Comparison of ENCODE assay signal across 8 mouse cellular contexts in the genomic region with DNA sequence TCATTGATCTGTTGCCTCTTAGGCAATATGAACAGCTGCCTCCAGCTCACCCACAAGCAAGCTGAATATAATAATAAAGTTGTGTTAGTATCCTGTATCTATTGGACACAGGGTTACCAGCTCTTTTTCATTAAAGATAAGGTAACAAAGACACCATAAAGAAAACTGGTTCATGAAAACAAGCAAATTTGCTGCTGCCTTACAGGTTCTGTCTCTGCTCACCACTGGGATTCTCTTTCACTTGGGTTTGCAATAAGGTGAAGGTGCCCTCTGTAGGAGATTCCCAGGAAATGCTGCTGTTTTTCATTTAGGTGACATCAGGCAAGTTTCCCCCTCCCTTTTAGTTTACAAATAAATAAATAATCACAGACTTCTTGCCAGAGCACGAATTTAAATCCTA. TPM values are rescaled to one million over a fixed set of nuclear protein-coding genes. Genes with fewer than 3 reads are reported as not detected.
DNase-seq lines count a peak whose midpoint lies in the region; ATAC-seq lines count a peak whose summit lies in the region.

No protein-coding gene starts in this region.

- H3K4me1 ChIP-seq in heart, embryonic 13.5 days = no peaks in the 10 kb centered on the region
- no peaks in the 10 kb centered on the region for H3K4me1 ChIP-seq in heart, embryonic 11.5 days (ENCODE audit: control insufficient read depth, insufficient read depth, low read length)
- no peaks in the 10 kb centered on the region for H3K4me1 ChIP-seq in neural tube, embryonic 12.5 days
- H3K4me1 ChIP-seq in limb, embryonic 12.5 days (replicated peaks) = no peaks in the 10 kb centered on the region

- no peak overlapping the region for H3K9ac ChIP-seq in heart, embryonic 13.5 days
- H3K9ac ChIP-seq in heart, embryonic 11.5 days (ENCODE audit: low read depth, low read length) = no peak overlapping the region
- H3K9ac ChIP-seq in neural tube, embryonic 12.5 days = no peak overlapping the region
- H3K9ac ChIP-seq in limb, embryonic 12.5 days (replicated peaks) = no peak overlapping the region

- H3K27ac ChIP-seq in heart, embryonic 13.5 days (replicated peaks) = no peak overlapping the region
- H3K27ac ChIP-seq in heart, embryonic 11.5 days (ENCODE audit: low read depth, low read length) = no peak overlapping the region
- H3K27ac ChIP-seq in neural tube, embryonic 12.5 days = no peak overlapping the region
- H3K27ac ChIP-seq in limb, embryonic 12.5 days = no peak overlapping the region

- no peak for DNase-seq in neural tube, embryonic 10.5 days (ENCODE audit: extremely low spot score, low spot score)
- no peak for DNase-seq in testis, postnatal 10 days (ENCODE audit: low spot score)
- DNase-seq in thymus, postnatal 25 days = no peak

- H3K9me3 ChIP-seq in heart, embryonic 13.5 days = no peaks in the 10 kb centered on the region
- no peaks in the 10 kb centered on the region for H3K9me3 ChIP-seq in heart, embryonic 11.5 days (replicated peaks; ENCODE audit: control insufficient read depth, low read length)
- H3K9me3 ChIP-seq in neural tube, embryonic 12.5 days = no peaks in the 10 kb centered on the region
- no peaks in the 10 kb centered on the region for H3K9me3 ChIP-seq in limb, embryonic 12.5 days

- WGBS in heart, embryonic 13.5 days = 3% methylated on average over 1 of the region's 1 CpGs
- WGBS in heart, embryonic 11.5 days (ENCODE audit: insufficient replicate concordance) = 0% methylated on average over 1 of the region's 1 CpGs
- whole genome bisulfite sequencing in neural tube, embryonic 12.5 days = 0% methylated on average over 1 of the region's 1 CpGs
- 0% methylated on average over 1 of the region's 1 CpGs for WGBS in limb, embryonic 12.5 days

- no peaks in the 10 kb centered on the region for H3K36me3 ChIP-seq in heart, embryonic 13.5 days
- no peaks in the 10 kb centered on the region for H3K36me3 ChIP-seq in heart, embryonic 11.5 days (ENCODE audit: control insufficient read depth, insufficient read depth, low read length)
- H3K36me3 ChIP-seq in neural tube, embryonic 12.5 days = no peaks in the 10 kb centered on the region
- no peaks in the 10 kb centered on the region for H3K36me3 ChIP-seq in limb, embryonic 12.5 days

- no peaks in the 10 kb centered on the region for H3K27me3 ChIP-seq in heart, embryonic 13.5 days (replicated peaks)
- H3K27me3 ChIP-seq in heart, embryonic 11.5 days (ENCODE audit: control insufficient read depth, insufficient read depth, low read length) = no peaks in the 10 kb centered on the region
- no peaks in the 10 kb centered on the region for H3K27me3 ChIP-seq in neural tube, embryonic 12.5 days (replicated peaks)
- no peaks in the 10 kb centered on the region for H3K27me3 ChIP-seq in limb, embryonic 12.5 days

- no peak overlapping the region for H3K4me3 ChIP-seq in heart, embryonic 13.5 days
- no peak overlapping the region for H3K4me3 ChIP-seq in heart, embryonic 11.5 days (ENCODE audit: low read depth, low read length)
- H3K4me3 ChIP-seq in neural tube, embryonic 12.5 days = no peak overlapping the region
- H3K4me3 ChIP-seq in limb, embryonic 12.5 days (replicated peaks) = no peak overlapping the region

- 0 out of 2 replicates have a peak overlapping the region, but pooled peaks have one; percentile 30 for H3K4me2 ChIP-seq in heart, embryonic 13.5 days
- no peak overlapping the region for H3K4me2 ChIP-seq in heart, embryonic 11.5 days
- no peak overlapping the region for H3K4me2 ChIP-seq in neural tube, embryonic 12.5 days (replicated peaks)
- H3K4me2 ChIP-seq in limb, embryonic 12.5 days = peak overlapping the region; percentile 17; the same call in 1 of the 2 replicates

- no peak for ATAC-seq in heart, embryonic 13.5 days (ENCODE audit: extremely low read depth, insufficient number of reproducible peaks, low FRiP score, low TSS enrichment)
- no peak for ATAC-seq in heart, embryonic 11.5 days (replicated peaks; ENCODE audit: insufficient number of reproducible peaks, low FRiP score, low TSS enrichment)
- 0 out of 2 replicates have a peak, but pooled peaks have one; percentile 17 for ATAC-seq in neural tube, embryonic 12.5 days (ENCODE audit: low FRiP score, low read depth)
- ATAC-seq in limb, embryonic 12.5 days (ENCODE audit: insufficient number of reproducible peaks, insufficient read depth, low FRiP score, low TSS enrichment, low read depth) = no peak
- ATAC-seq in erythroblast, adult 5-6 weeks (replicated peaks; ENCODE audit: low FRiP score, poor library complexity, severe bottlenecking) = no peak

RNA-seq across cellular contexts. Expression of gene Dach1, which starts 12.0 kb away (rescaled TPM):
- 1.8 TPM in 2 replicates for polyA plus RNA-seq in heart, embryonic 13.5 days (2015; fragmentation: Nextera tagmentation; extraction: Ambion mirVana)
- 3.1 and 3.8 TPM in 2 replicates for polyA plus RNA-seq in heart, embryonic 11.5 days (2014; fragmentation: Nextera tagmentation; extraction: Ambion mirVana)
- 20.4 and 22.0 TPM in 2 replicates for polyA plus RNA-seq in neural tube, embryonic 12.5 days (2016; fragmentation: Nextera tagmentation; extraction: Ambion mirVana)
- 22.6 and 23.9 TPM in 2 replicates for polyA plus RNA-seq in limb, embryonic 12.5 days (2016; fragmentation: Nextera tagmentation; extraction: Ambion mirVana)
- 8.8 and 10.2 TPM in 2 replicates for total RNA-seq in erythroblast, adult 5-6 weeks (2015; ENCODE audit: low replicate concordance)
- 3.9 and 4.6 TPM in 2 replicates for total RNA-seq in erythroblast, adult 5-6 weeks (2017; ENCODE audit: low replicate concordance)

Comparison
In these comparisons a context has a peak if more than half of its experiments do, and no peak if none do; other contexts are left out.
1. H3K4me2 ChIP-seq: peak in heart, embryonic 13.5 days (single experiment) and limb, embryonic 12.5 days (single experiment); none in heart, embryonic 11.5 days (single experiment) and neural tube, embryonic 12.5 days (single experiment).